Mouse (Mus musculus): ENCODE measurements around the gene Nlrx1. TPM values are rescaled to one million over a fixed set of nuclear protein-coding genes. Genes with fewer than 3 reads are reported as not detected.
"Not testable (repeated sequence)": the region's sequence is repeated elsewhere in the genome, so short reads cannot be mapped to it uniquely, and the experiment has no call there.

Gene Nlrx1
- polyA plus RNA-seq, 1 experiment from 2014 or later: 4.4 TPM

DNA sequence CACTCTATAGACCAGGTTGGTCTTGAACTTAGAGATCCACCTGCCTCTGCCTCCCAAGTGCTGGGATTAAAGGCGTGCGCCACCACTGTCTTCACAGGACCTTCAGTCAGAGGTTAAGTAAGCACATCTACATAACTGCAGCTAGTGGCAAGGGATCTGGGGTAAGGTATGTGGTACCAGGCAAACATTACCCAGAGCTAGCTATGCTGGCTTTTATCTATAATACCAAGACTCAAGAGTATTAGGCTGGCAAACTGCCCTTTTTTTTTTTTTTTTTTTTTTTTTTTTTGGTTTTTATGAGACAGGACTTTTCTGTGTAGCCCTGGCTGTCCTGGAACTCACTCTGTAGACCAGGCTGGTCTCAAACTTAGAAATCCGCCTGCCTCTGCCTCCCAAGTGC is 31.6 kb upstream of the Nlrx1 start:
- not testable (repeated sequence) for ATAC-seq; H3K4me3 ChIP-seq; H3K4me2 ChIP-seq; H3K9ac ChIP-seq; H3K27ac ChIP-seq; H3K9me3 ChIP-seq (replicated peaks); H3K27me3 ChIP-seq
- Histone ChIP-seq H3K36me3 (ENCODE audit: poor library complexity, severe bottlenecking) (peaks cover 77% of the 10 kb centered on the region), H3K4me1 (peaks cover 14% of the 10 kb centered on the region)
- 95% methylated on average over 3 of the region's 3 CpGs for WGBS

DNA sequence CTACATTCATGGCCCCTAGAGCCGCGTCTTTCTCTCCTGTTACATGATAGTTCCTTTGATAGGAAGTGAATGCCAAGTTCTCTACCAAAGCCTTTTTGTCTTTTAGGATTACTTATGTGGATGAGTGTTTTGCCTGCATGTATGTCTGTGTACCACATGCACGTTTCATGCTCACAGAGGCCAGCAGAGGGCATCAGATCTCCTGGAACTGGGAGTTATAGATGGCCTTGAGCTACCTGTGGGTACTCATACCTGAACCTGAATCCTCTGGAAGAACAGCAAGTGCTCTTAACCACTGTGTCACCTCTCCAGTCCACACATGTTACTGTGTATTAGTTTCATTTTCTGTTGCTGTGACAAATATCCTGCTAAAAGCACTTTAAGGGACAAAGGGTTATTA is 24.1 kb upstream of the Nlrx1 start:
- H3K4me1 ChIP-seq: peaks cover 12% of the 10 kb centered on the region
- H3K4me2 ChIP-seq: no peak overlapping the region
- H3K4me3 ChIP-seq: no peak overlapping the region
- ATAC-seq: no peak
- H3K36me3 ChIP-seq (ENCODE audit: poor library complexity, severe bottlenecking): peaks cover 70% of the 10 kb centered on the region
- WGBS: 67% methylated on average over 3 of the region's 3 CpGs
- H3K9ac ChIP-seq: no peak overlapping the region
- H3K27me3 ChIP-seq: no peaks in the 10 kb centered on the region
- no peaks in the 10 kb centered on the region for H3K9me3 ChIP-seq (replicated peaks)
- no peak overlapping the region for H3K27ac ChIP-seq

DNA sequence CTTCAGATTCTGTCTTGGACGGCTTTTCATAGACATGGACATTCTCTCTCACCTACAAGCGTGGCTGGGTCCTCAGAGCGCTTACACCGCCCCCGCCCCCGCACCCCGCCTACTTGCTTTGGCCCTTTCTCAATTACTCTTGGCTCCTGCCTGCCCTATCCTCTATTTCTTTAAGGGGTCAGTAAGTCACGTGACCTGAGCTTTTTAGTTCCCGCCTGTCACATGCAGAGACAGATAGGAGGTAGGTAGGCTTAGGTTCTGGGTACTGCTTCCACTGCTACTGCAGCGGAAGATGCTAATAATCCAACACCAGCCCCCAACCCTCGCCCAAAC is 20.5 kb upstream of the Nlrx1 start:
- Histone ChIP-seq H3K4me2 (peak overlapping the region; percentile 92), H3K27me3 (no peaks in the 10 kb centered on the region), H3K4me1 (peaks cover 28% of the 10 kb centered on the region), H3K27ac (no peak overlapping the region), H3K4me3 (peak overlapping the region; percentile 76), H3K9ac (peak overlapping the region; percentile 85), H3K36me3 (ENCODE audit: poor library complexity, severe bottlenecking) (peaks cover 41% of the 10 kb centered on the region), H3K9me3 (replicated peaks) (no peaks in the 10 kb centered on the region)
- 5% methylated on average over 11 of the region's 11 CpGs for WGBS
- ATAC-seq: no peak

DNA sequence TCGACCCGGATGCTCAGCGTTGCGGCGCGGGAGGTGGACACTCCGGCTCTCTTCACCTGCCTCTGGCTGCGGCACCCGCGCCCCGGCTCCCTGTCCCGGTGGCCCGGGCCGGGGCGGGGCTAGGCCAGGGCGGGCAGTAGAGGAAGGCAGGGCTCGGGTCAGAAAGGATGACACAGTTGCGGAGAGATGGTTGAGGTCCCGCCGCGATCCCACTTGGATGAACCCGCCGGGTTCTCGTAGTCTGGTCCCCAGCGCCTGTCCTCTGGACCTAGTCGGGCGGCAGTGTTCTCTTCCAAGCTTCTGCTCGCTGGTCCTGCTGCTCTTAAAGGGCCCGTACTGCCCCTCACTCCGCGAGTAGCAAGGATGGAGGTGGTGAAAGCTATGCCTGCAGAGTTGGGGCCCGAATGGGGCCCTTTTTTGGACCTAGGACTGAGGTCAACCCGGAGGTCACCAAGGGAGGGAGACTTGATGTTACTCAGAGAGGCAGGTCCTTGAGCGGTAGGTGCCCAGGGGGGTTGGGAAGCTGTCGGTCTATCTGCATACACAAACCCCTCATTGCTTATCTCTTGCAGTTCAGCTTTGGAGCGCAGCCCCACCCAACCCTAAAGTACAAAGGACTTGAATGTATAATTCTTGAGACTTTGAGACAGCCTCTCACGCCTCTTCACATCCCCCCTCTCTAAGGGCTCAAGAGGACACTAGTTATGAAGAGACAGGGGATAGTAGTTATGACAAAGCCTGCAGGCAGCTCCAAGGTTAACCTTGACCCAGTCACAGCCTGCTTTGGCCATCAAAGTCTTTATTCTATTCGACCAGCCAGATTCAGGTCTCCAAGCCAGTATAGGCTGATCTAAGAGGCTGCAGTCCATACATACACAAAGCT is 19.9 kb upstream of the Nlrx1 start, which contains the start of gene Abcg4:
TSS of gene Abcg4 (minus strand) at position 540 of the 883 bp plus-strand sequence.
- ATAC-seq: peak; percentile 62
- Histone ChIP-seq H3K4me1 (peaks cover 28% of the 10 kb centered on the region), H3K4me2 (peak within 1 kb of the TSS; percentile 92), H3K27me3 (no peaks in the 10 kb centered on the region), H3K27ac (peak within 1 kb of the TSS; percentile 14), H3K9me3 (replicated peaks) (no peaks in the 10 kb centered on the region), H3K36me3 (ENCODE audit: poor library complexity, severe bottlenecking) (peaks cover 39% of the 10 kb centered on the region), H3K4me3 (peak within 1 kb of the TSS; percentile 76), H3K9ac (peak within 1 kb of the TSS; percentile 85)
- under 1% methylated on average over 38 of the region's 38 CpGs for WGBS

DNA sequence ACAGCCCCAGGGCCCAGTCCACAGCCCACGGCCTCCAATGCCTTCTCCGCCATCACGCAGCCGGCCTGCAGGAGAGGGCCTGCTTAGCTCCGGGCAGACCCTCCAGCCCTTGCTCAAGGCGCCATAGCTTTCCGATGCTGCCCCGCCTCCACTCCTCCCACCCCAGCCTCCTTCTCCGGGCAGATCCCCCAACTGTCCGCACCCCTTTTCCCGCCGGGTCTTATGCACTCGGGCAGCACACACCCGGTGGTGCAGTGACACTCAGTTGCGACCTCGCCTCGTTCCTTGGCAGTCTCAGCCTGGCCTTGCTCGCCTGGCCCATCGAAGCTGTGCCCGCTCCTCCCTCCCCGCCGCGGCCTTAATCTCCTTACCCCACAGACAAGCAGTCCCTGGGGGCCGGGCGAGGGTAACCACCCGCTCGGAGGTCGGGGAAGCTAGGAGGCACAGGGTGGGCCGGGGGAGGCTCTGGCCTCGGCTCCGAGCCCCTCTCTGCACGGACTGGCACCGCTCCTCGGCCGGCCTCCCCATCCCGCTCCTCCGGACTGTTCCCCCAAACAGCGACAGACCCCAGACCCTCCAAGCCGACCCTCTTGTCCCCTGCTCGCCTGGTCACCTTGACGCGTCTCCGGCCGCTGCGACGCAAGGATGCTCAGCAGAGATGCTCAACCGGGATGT is 19.1 kb upstream of the Nlrx1 start:
- H3K4me2 ChIP-seq: peak overlapping the region; percentile 92
- H3K27ac ChIP-seq: peak overlapping the region; percentile 14
- H3K9me3 ChIP-seq (replicated peaks): no peaks in the 10 kb centered on the region
- H3K9ac ChIP-seq: peak overlapping the region; percentile 85
- peaks cover 28% of the 10 kb centered on the region for H3K4me1 ChIP-seq
- under 1% methylated on average over 43 of the region's 47 CpGs for WGBS
- ATAC-seq: peak; percentile 67
- H3K36me3 ChIP-seq (ENCODE audit: poor library complexity, severe bottlenecking): peaks cover 34% of the 10 kb centered on the region
- no peaks in the 10 kb centered on the region for H3K27me3 ChIP-seq
- H3K4me3 ChIP-seq: peak overlapping the region; percentile 76

DNA sequence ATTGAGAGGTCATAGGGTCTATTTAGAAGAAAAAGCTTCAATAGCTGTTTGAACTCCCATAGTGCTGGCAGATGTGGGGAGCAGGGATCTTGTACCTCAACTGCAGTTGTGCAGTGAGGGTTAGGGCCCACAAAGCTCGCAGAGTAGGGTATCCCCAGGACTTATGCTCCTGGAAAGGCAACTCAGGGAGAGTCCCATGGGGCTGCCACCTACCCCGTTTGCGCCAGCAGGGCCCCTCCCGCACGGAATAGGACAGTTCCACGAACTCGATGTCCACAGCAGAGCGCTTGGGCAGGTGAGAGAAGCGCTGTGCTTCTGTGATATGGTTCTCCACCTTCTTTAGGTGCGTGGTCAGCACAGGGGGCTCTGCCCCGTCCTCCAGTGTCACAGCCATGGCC is 18.6 kb upstream of the Nlrx1 start:
- Histone ChIP-seq H3K9ac (peak overlapping the region; percentile 85), H3K36me3 (ENCODE audit: poor library complexity, severe bottlenecking) (peaks cover 30% of the 10 kb centered on the region), H3K27me3 (no peaks in the 10 kb centered on the region), H3K4me1 (peaks cover 28% of the 10 kb centered on the region), H3K27ac (peak overlapping the region; percentile 14; the same call in 1 of the 2 replicates), H3K4me3 (peak overlapping the region; percentile 76), H3K4me2 (peak overlapping the region; percentile 92), H3K9me3 (replicated peaks) (no peaks in the 10 kb centered on the region)
- ATAC-seq: peak; percentile 36; the same call in 1 of the 2 replicates
- WGBS: 4% methylated on average over 11 of the region's 11 CpGs

DNA sequence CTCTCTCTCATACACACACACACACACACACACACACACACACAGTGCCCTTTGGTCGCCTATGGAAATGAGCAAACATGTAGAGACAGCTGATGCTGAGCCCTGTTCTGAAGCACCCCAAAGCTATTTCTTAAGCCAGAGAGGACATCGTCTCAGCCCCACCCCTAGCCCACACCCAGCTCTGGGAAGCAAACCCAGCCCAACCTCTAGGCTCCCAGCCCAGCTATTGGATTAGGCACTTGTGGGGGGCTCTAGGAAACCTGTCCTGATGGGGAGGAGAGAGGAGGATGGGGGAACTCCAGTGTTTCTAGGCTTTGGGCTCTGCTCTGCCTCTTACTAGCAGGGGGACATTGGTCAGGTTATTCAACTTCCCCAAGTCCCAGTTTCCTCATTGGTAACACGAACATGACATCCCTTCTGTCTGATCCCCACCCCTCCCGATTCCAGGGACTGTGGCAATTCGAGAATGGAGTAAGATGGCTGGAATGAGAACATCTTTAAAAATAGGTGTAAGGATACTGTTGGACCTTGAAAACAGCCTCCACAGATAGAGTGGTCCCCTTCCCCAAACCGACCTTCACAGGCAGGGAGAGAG is 18.0 kb upstream of the Nlrx1 start:
- ATAC-seq: no peak
- 9% methylated on average over 6 of the region's 6 CpGs for WGBS
- Histone ChIP-seq H3K36me3 (ENCODE audit: poor library complexity, severe bottlenecking) (peaks cover 30% of the 10 kb centered on the region), H3K4me2 (peak overlapping the region; percentile 92), H3K27me3 (no peaks in the 10 kb centered on the region), H3K9ac (peak overlapping the region; percentile 26; the same call in 1 of the 2 replicates), H3K4me1 (peaks cover 28% of the 10 kb centered on the region), H3K27ac (no peak overlapping the region), H3K9me3 (replicated peaks) (no peaks in the 10 kb centered on the region), H3K4me3 (peak overlapping the region; percentile 76)

DNA sequence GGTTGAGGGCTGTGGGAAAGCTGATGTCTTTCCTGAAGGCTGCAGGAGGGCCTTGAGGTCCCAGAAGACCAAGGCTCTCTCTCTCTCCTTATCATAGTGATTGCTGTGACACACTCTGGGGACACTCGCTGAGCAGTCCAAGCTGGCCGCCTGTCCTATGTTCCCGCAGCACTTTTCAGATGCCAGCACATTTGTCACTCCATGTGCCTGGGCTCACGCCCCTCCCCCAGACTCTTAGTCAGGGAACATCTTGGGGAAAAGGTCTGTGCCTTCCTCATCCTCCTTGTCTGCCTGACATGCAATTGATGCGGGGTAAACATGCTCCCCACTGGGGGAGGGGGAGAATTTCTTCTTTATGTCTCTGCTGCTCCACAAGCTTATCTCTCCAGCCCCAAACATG is 14.8 kb upstream of the Nlrx1 start:
- Histone ChIP-seq H3K27me3 (no peaks in the 10 kb centered on the region), H3K36me3 (ENCODE audit: poor library complexity, severe bottlenecking) (peaks cover 45% of the 10 kb centered on the region), H3K4me3 (no peak overlapping the region), H3K4me1 (peaks cover 16% of the 10 kb centered on the region), H3K9ac (no peak overlapping the region), H3K27ac (no peak overlapping the region), H3K4me2 (no peak overlapping the region), H3K9me3 (replicated peaks) (no peaks in the 10 kb centered on the region)
- ATAC-seq: no peak
- WGBS: 85% methylated on average over 5 of the region's 5 CpGs

DNA sequence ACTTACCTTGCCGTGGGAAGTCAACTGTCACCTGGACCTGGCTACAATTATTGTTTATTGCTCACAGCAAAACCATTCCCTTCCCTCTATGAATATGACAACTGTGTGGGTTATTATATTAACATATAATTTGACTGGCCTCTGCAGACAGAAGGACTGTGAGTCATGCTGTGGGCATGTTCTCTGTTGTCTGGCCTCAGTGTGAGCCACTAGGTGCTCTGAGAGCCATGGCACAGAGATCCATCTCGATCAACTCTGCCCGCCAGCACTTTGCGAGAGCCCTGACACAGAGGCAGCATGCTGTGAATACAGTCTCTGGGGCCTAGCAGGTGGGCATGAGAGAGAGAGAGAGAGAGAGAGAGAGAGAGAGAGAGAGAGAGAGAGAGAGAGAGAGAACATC is 1.6 kb upstream of the Nlrx1 start:
- peaks cover 17% of the 10 kb centered on the region for H3K36me3 ChIP-seq (ENCODE audit: poor library complexity, severe bottlenecking)
- H3K27ac ChIP-seq: no peak overlapping the region
- H3K4me1 ChIP-seq: peaks cover 22% of the 10 kb centered on the region
- H3K4me2 ChIP-seq: no peak overlapping the region
- no peak overlapping the region for H3K9ac ChIP-seq
- no peaks in the 10 kb centered on the region for H3K27me3 ChIP-seq
- peaks cover 7% of the 10 kb centered on the region; the same call in 1 of the 2 replicates for H3K9me3 ChIP-seq (replicated peaks)
- no peak overlapping the region for H3K4me3 ChIP-seq
- 88% methylated on average over 4 of the region's 4 CpGs for WGBS
- no peak for ATAC-seq

DNA sequence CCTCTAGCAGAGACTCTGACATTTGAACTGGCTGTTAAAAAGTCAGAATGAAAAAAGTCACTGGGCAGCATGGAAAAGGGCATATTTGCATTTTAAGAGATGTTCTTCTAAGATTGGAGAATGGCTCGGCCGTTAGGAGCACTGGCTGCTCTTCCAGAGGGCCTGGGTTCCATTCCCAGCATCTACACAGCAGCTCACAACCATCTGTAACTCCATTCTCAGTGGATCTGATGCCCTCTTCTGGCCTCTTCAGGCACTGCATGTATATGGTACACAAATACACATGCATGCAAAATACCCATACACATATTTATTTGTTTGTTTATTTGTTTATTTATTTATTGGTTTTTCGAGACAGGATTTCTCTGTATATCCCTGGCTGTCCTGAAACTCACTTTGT is 678 bp upstream of the Nlrx1 start:
- Histone ChIP-seq H3K4me1 (peaks cover 22% of the 10 kb centered on the region), H3K27ac (no peak overlapping the region), H3K27me3 (no peaks in the 10 kb centered on the region), H3K9me3 (replicated peaks) (peaks cover 7% of the 10 kb centered on the region; the same call in 1 of the 2 replicates), H3K36me3 (ENCODE audit: poor library complexity, severe bottlenecking) (peaks cover 8% of the 10 kb centered on the region), H3K4me3 (no peak overlapping the region), H3K4me2 (no peak overlapping the region), H3K9ac (no peak overlapping the region)
- 92% methylated on average over 3 of the region's 3 CpGs for WGBS
- no peak for ATAC-seq

DNA sequence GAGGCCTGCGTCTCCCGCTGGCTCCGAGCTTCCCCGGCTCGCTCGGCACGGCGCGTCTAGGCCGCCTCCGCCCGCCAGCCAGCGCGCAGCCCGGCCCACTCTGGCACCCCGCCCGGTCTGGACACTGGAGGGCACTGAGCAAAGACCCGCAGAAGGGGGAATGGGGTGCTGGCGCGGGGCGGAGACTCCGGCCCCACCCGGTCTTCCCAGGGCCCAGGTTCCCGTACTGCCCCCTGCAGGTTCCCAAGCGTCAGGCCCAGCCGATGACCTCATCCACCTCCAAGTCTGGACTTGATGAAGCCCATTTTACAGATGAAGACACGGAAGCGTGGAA is 405 bp downstream of the Nlrx1 start:
- no peaks in the 10 kb centered on the region for H3K36me3 ChIP-seq (ENCODE audit: poor library complexity, severe bottlenecking)
- H3K4me2 ChIP-seq: peak overlapping the region; percentile 72
- no peaks in the 10 kb centered on the region for H3K27me3 ChIP-seq
- H3K9me3 ChIP-seq (replicated peaks): peaks cover 7% of the 10 kb centered on the region; the same call in 1 of the 2 replicates
- H3K27ac ChIP-seq: peak overlapping the region; percentile 70; the same call in 1 of the 2 replicates
- 8% methylated on average over 16 of the region's 28 CpGs for WGBS
- H3K4me1 ChIP-seq: peaks cover 22% of the 10 kb centered on the region
- peak; percentile 84 for ATAC-seq
- H3K9ac ChIP-seq: peak overlapping the region; percentile 70
- peak overlapping the region; percentile 38 for H3K4me3 ChIP-seq

Data from forebrain, embryonic 13.5 days (tissue).